Mouse (Mus musculus) activated CD4-positive, CD25-positive, alpha-beta regulatory T cell, adult 4 months (primary cell): Measurements from ENCODE around the gene Marveld2. TPM values are rescaled to one million over a fixed set of nuclear protein-coding genes. Genes with fewer than 3 reads are reported as not detected.

Source experiments
- polyA plus RNA-seq, 2 experiments: library from polyadenylated mRNA; unstranded; fragments of 100-300 nt; shearing (Covaris generic); gene quantifications; one replicate each; pipeline ENCODE4 v1.2.1; 2017

Marveld2 gene
- polyA plus RNA-seq, 2 experiments from 2014 or later: 5.1 to 5.5 TPM

Other genes starting within 250 kb of the Marveld2 start
- gene Naip1, start 164.1 kb downstream of the Marveld2 start, polyA plus RNA-seq: not detected
- 10 to 100 TPM; 52.7 to 53.1 TPM for gene Gtf2h2, start 124.4 kb downstream of the Marveld2 start, polyA plus RNA-seq
- under 1 TPM; 0.22 to 0.59 TPM for gene Ocln, start 64.3 kb downstream of the Marveld2 start, polyA plus RNA-seq
- gene Ak6, start 34.0 kb upstream of the Marveld2 start, polyA plus RNA-seq: 100 to 1,000 TPM; 135 to 140 TPM
- gene Rad17, start 34.1 kb upstream of the Marveld2 start, polyA plus RNA-seq: 10 to 100 TPM; 20.9 to 26.3 TPM
- gene Taf9, start 34.6 kb upstream of the Marveld2 start, polyA plus RNA-seq: 10 to 100 TPM in 1 of 2 experiments, 1 to 10 TPM in 1; 4.1 to 18.8 TPM
- 10 to 100 TPM; 23.3 to 25.2 TPM for gene Ccdc125, start 52.7 kb upstream of the Marveld2 start, polyA plus RNA-seq
- 10 to 100 TPM; 68.3 to 77.4 TPM for gene Cdk7, start 114.0 kb upstream of the Marveld2 start, polyA plus RNA-seq
- gene Mrps36, start 127.7 kb upstream of the Marveld2 start, polyA plus RNA-seq: 100 to 1,000 TPM; 108 to 119 TPM
- 1 to 10 TPM; 6.0 to 6.9 TPM for gene Cenph, start 158.9 kb upstream of the Marveld2 start, polyA plus RNA-seq
- gene Ccnb1, start 169.6 kb upstream of the Marveld2 start, polyA plus RNA-seq: 10 to 100 TPM; 51.2 to 57.0 TPM
- 10 to 100 TPM; 11.2 to 13.8 TPM for gene Slc30a5, start 216.5 kb upstream of the Marveld2 start, polyA plus RNA-seq